ENCODE assay signal across 8 mouse cellular contexts in the genomic region with DNA sequence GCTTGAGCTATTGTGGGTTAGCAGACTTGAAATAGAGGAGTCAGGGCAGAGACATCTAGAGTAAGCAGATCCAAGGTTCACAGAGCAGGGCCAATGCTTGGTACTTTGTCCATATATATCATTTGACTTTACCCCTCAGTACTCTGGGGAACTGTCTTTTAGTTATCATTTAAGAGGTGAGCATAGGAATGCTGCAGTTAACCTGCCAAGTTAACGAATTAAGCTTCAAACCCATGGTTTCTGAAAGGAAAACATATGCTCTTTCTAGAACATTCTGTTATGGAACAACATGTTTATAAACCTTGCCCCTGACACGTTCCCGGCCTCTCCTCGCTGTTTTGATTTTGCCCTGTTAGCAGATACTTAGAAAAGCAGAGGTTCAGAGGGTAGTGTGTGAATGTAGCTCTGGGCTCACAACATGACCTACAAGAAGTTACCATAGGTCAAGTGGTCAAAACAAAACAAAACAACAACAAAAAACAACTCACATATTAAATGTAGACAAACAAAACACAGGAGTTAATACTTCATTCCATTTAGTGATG. TPM values are rescaled to one million over a fixed set of nuclear protein-coding genes. Genes with fewer than 3 reads are reported as not detected.
DNase-seq lines count a peak whose midpoint lies in the region; ATAC-seq and TF ChIP-seq lines count a peak whose summit lies in the region.

No protein-coding gene starts in this region.

- H3K4me3 ChIP-seq in kidney, postnatal 0 days (replicated peaks; ENCODE audit: low read depth, low read length): peak overlapping the region; percentile 56
- peak overlapping the region; percentile 63 for H3K4me3 ChIP-seq in embryonic facial prominence, embryonic 13.5 days
- H3K4me3 ChIP-seq in intestine, embryonic 14.5 days (ENCODE audit: low read depth, low read length): peak overlapping the region; percentile 65
- H3K4me3 ChIP-seq in myocyte: peak overlapping the region; percentile 44

- intact Hi-C loops in gastrocnemius, postnatal 36 days (cut with DNase I): no loop called here

- H3K9ac ChIP-seq in kidney, postnatal 0 days (ENCODE audit: low read depth, low read length): peak overlapping the region; percentile 79; the same call in 1 of the 2 replicates
- peak overlapping the region; percentile 93 for H3K9ac ChIP-seq in embryonic facial prominence, embryonic 13.5 days
- H3K9ac ChIP-seq in intestine, embryonic 14.5 days (ENCODE audit: low read length): peak overlapping the region; percentile 78

- H3K79me2 ChIP-seq in myocyte (ENCODE audit: control insufficient read depth, insufficient read depth): peaks cover 41% of the 10 kb centered on the region

- peak; percentile 50 for DNase-seq in kidney, postnatal 0 days (ENCODE audit: low spot score)
- no peak for DNase-seq in kidney, postnatal 25 days
- DNase-seq in intestine, embryonic 14.5 days (ENCODE audit: low spot score): no peak
- DNase-seq in natural killer cell, adult 2 months (ENCODE audit: low spot score in 2 of 2): no peak
- DNase-seq in cerebellum, postnatal 25 days: no peak
- no peak for DNase-seq in gastrocnemius, postnatal 36 days

- H3K36me3 ChIP-seq in kidney, postnatal 0 days (ENCODE audit: insufficient read depth, low read length): no peaks in the 10 kb centered on the region
- H3K36me3 ChIP-seq in embryonic facial prominence, embryonic 13.5 days: no peaks in the 10 kb centered on the region
- H3K36me3 ChIP-seq in intestine, embryonic 14.5 days (ENCODE audit: control insufficient read depth, insufficient read depth, low read length): no peaks in the 10 kb centered on the region
- no peaks in the 10 kb centered on the region for H3K36me3 ChIP-seq in myocyte (ENCODE audit: control insufficient read depth, insufficient read depth)

- no peak for TF ChIP-seq CTCF in kidney, postnatal 0 days (IDR thresholded peaks at IDR 0.05; ENCODE audit: low read depth)

- H3K4me1 ChIP-seq in kidney, postnatal 0 days (replicated peaks; ENCODE audit: insufficient read depth, low read length): 0 out of 2 replicates have a peak, but pooled peaks cover 10% of the 10 kb centered on the region
- peaks cover 18% of the 10 kb centered on the region for H3K4me1 ChIP-seq in embryonic facial prominence, embryonic 13.5 days
- H3K4me1 ChIP-seq in intestine, embryonic 14.5 days (replicated peaks; ENCODE audit: control insufficient read depth, insufficient read depth, low read length): peaks cover 6% of the 10 kb centered on the region; the same call in 1 of the 2 replicates

- H3K27ac ChIP-seq in kidney, postnatal 0 days: peak overlapping the region; percentile 83
- peak overlapping the region; percentile 83; the same call in 1 of the 2 replicates for H3K27ac ChIP-seq in embryonic facial prominence, embryonic 13.5 days
- H3K27ac ChIP-seq in intestine, embryonic 14.5 days (ENCODE audit: low read depth): no peak overlapping the region

- WGBS in kidney, postnatal 0 days: 74% methylated on average over 4 of the region's 4 CpGs
- WGBS in embryonic facial prominence, embryonic 13.5 days: 83% methylated on average over 4 of the region's 4 CpGs
- 77% methylated on average over 4 of the region's 4 CpGs for WGBS in intestine, embryonic 14.5 days

- no peaks in the 10 kb centered on the region for H3K9me3 ChIP-seq in kidney, postnatal 0 days (replicated peaks; ENCODE audit: low read length)
- no peaks in the 10 kb centered on the region for H3K9me3 ChIP-seq in embryonic facial prominence, embryonic 13.5 days
- no peaks in the 10 kb centered on the region for H3K9me3 ChIP-seq in intestine, embryonic 14.5 days (ENCODE audit: control insufficient read depth, low read length)

- peak; percentile 71; the same call in 1 of the 2 replicates for ATAC-seq in kidney, postnatal 0 days (replicated peaks; ENCODE audit: low FRiP score, low read depth)
- ATAC-seq in embryonic facial prominence, embryonic 13.5 days (ENCODE audit: insufficient number of reproducible peaks, insufficient read depth, low FRiP score, low TSS enrichment, low read depth): no peak
- no peak for ATAC-seq in intestine, embryonic 14.5 days (replicated peaks; ENCODE audit: low FRiP score, low TSS enrichment, low read depth)

- H3ac ChIP-seq in myocyte (ENCODE audit: control insufficient read depth, insufficient read length): peak overlapping the region; percentile 35

- no peaks in the 10 kb centered on the region for H3K27me3 ChIP-seq in kidney, postnatal 0 days (ENCODE audit: insufficient read depth, low read length)
- no peaks in the 10 kb centered on the region for H3K27me3 ChIP-seq in embryonic facial prominence, embryonic 13.5 days
- no peaks in the 10 kb centered on the region for H3K27me3 ChIP-seq in intestine, embryonic 14.5 days (replicated peaks; ENCODE audit: control insufficient read depth, insufficient read depth, low read length)
- no peaks in the 10 kb centered on the region for H3K27me3 ChIP-seq in myocyte (ENCODE audit: control insufficient read depth, insufficient read depth, insufficient read length)

- H3K4me2 ChIP-seq in kidney, postnatal 0 days (ENCODE audit: low read length): peak overlapping the region; percentile 81
- H3K4me2 ChIP-seq in embryonic facial prominence, embryonic 13.5 days: peak overlapping the region; percentile 77
- peak overlapping the region; percentile 66 for H3K4me2 ChIP-seq in intestine, embryonic 14.5 days (ENCODE audit: low read length)
- H3K4me2 ChIP-seq in myocyte (ENCODE audit: low read depth): peak overlapping the region; percentile 85

- TF ChIP-seq POLR2A in myocyte (IDR thresholded peaks at IDR 0.05; ENCODE audit: insufficient read length, low read depth): no peak

TF ChIP-seq in myocyte, 11 proteins besides CTCF, POLR2A, EP300 and RAD21:
- no peak for TF ChIP-seq POLR2AphosphoS2 (IDR thresholded peaks at IDR 0.05; ENCODE audit: insufficient read length, low read depth)
- no peak for TF ChIP-seq SRF (IDR thresholded peaks at IDR 0.05; ENCODE audit: control insufficient read depth, insufficient read length, low read depth)
- no peak for TF ChIP-seq CEBPB (IDR thresholded peaks at IDR 0.05; ENCODE audit: insufficient read depth, poor library complexity, severe bottlenecking)
TF ChIP-seq in myocyte: peak in this region for 0.

RNA-seq across cellular contexts. Expression of a gene that starts 1.0 kb away (rescaled TPM):
- 14.1 and 15.5 TPM in 2 replicates for polyA plus RNA-seq in kidney, postnatal 0 days (2015; fragmentation: Nextera tagmentation; extraction: Ambion mirVana)
- polyA plus RNA-seq in embryonic facial prominence, embryonic 13.5 days (2015; fragmentation: Nextera tagmentation; extraction: Ambion mirVana): 23.4 and 25.1 TPM in 2 replicates
- 16.5 and 20.8 TPM in 2 replicates for polyA plus RNA-seq in intestine, embryonic 14.5 days (2014; fragmentation: Nextera tagmentation; extraction: Ambion mirVana)
- polyA plus RNA-seq in myocyte (2012; fragmentation: generic; extraction: Trizol): 11.5 TPM
- 1 to 10 TPM; 2.7 to 2.9 TPM for total RNA-seq in gastrocnemius, postnatal 36 days (2021)
